Mouse (Mus musculus): ENCODE measurements around the gene Apba2.

Apba2 gene

DNA sequence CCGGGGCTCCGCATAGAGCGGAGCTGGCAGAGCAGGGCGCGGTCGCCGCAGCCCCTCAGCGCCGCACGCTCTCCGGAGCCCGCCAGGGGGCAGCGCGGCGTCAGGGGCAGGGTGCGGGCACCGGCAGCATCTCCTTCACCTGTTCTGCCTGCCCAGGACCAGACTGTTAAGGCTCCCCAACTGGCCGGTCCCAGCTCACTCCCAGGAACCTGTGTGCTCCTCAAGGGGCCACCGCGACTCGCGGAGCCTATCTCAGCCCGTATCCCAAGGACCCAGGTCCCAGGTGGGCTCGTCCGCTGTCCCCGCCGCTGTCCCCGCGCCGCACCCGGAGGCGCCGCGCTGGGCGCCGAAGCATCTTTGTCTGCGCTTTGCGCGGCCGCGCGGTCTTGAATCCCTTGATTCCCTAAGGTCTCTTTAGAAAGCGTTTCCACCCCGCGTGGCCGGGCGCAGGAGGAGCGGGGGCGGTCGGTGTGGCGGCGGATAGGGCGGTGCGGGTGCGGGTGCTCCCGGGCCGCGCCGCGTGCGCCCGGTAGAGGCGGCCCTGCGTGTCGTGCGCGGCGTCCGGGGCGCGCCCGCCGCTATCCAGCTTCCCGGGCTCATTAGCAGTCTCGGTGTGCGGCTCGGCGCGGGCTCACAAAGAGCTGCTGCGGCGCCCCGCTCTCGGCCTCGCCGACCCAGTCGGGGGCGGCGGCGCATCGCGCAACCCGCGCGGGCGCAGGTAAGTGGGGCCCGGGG, at the start of gene Apba2:
Apba2 (plus strand) TSS at position 171 of the 735 bp plus-strand sequence.
- DNase-seq (ENCODE audit: extremely low spot score, low spot score) = peak; percentile 81

GRCm38 (mm10) chr7:64451861-64452382, 49.6 kb upstream of the Apba2 start:
- no peak for DNase-seq (ENCODE audit: extremely low spot score, low spot score)

DNA sequence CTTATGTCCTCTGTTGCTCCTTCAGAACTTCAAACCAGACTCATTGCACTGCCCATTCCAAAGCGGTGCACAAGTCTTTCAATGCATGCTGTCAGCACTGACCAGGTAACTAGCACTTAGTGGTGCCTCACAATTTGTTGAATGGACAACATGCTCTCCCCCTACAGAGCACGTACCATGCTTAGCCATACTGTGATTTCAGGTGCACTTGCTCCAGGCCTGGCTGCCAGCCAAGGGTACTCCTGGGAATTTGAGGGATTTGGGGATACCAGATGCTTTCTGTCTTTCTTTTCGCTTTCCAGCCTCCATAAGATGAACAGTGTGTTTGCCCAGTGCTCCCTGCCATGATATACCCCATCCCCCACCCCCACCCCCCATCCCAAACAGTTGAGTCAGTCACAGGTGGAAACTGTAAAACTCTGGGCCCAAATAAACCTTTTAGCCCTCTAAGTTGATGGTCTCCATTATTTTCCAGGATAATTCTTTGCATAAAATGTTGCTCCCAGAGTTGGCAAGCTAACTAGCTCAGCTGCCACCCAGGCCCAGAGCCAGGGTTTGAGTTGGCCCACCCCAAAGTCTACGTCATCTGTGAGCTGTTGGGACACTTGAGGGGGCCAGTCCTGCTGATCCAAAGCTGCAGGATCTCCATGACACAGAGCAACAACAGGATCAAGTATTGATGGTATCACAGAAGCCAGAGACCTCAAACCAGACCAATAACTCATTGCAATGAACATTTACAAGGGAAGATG, 48.9 kb upstream of the Apba2 start:
- DNase-seq (ENCODE audit: extremely low spot score, low spot score) = no peak

DNA sequence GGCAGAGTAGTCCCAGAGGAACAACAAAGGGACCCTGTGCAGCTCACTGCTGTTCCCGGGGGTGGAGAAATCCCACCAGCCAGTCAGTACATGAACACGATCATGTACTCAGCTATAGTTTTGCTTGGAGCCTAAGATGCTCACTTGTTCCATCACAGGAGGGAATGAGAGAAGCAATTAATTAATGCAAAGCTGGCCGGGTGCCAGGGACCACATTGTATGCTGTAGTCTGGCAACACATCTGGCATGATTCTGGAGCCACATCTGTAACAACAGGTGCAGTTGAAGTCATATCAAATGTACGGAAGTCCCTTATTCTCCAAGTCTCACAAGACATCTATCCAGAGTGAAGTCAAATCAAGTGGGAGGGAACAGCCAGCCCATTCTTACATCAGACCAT, 45.3 kb upstream of the Apba2 start:
- DNase-seq (ENCODE audit: extremely low spot score, low spot score) = no peak

GRCm38 (mm10) chr7:64456676-64457075, 44.8 kb upstream of the Apba2 start:
- DNase-seq (ENCODE audit: extremely low spot score, low spot score) = no peak

- no peak for DNase-seq (ENCODE audit: extremely low spot score, low spot score)
These were observed 43.7 kb upstream of the Apba2 start for GRCm38 (mm10) chr7:64457811-64458210.

- peak; percentile 34 for DNase-seq (ENCODE audit: extremely low spot score, low spot score)
These were observed 4.1 kb upstream of the Apba2 start for GRCm38 (mm10) chr7:64497438-64497837.

DNA sequence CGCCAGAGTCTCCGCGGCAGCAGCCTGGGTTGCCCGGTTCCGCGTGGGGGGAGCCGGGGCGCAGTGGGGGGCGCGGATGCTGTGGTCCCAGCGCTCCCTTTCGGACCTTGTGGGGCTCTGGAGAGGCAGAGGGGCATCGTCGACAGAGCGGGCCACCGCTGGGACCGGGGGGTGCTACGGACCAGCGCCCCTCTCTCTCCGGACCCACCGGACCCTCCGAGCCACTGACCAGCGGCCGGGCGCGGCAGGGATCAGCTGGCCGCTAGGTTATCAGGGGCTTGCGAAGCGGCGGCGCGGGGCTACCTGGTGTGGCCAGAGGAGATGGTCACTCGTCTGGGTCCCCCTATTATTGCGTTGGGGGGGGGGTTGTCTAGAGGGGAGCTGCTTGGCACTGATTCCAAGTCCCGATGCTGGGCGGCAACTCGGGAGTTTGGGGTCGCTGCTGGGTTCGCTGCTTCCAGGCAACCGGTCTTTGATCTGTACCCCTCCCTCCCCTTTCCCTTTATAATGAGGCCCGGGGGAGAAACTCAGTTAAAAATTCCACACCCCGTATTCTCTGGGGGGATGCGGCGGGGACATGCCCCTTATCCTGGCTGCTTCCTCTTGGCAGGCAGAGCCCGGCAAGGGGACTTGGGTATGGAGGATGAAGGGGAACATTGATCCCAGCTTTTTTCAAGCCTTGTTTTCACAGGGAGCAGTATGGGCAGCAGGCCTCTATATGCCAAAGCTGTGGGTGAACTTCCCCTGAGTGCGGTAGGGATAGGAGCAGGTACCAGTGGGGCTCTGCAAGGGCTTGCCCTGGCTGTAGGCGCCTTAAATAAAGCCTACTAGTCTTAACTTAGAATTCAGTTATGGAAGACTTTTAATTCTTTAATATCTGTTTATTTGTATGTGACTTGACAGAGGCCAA, 1.0 kb downstream of the Apba2 start:
- peak; percentile 61 for DNase-seq (ENCODE audit: extremely low spot score, low spot score)

- DNase-seq (ENCODE audit: extremely low spot score, low spot score) = no peak
These were observed 2.1 kb downstream of the Apba2 start for GRCm38 (mm10) chr7:64503641-64504040.

DNA sequence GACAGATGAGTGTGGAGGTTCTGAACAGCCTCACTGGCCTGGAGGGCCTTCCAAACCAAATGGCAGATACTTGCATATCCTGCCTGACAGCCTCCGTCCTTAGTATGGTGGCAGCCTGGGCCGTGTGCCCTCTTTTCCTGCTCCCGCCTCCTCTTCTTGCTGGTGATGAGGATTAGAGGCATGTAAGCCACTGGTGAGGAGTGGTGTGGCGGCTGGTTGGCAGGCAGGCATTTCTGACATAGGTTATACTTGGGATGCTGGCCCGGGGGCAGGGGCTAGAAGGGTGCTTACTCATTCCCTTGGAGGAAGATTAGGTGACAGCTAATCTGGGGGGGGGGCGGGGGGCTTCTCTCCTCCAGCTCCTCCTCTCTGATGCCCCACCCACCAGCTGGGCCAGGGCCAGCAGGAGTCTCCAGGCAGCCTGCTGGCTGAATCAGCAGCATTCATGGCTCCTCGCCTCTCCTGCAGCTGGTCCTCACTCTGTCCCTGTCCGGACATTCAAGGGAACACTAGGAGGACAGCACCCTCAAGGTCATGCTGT, 3.3 kb downstream of the Apba2 start:
- peak; percentile 34 for DNase-seq (ENCODE audit: extremely low spot score, low spot score)

DNA sequence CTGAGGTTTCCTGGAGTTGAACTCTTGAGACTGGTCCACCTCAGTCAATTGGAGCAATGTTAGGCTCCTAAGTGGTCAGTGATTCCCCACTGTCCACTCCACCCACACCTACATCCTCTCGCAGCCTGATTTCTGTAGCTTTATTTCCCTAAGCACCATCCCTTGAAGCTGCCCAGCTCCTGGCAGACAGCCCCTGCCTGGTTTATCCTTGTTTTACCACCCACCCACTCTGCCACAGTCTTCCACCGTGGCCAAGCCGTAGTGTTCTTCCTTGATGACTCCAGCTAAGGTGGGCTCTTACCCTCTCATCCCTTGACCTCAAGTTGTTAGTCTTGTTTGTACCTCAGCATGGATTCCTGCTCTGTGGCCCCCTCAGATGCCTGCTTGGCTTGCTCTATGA, 4.1 kb downstream of the Apba2 start:
- DNase-seq (ENCODE audit: extremely low spot score, low spot score) = no peak

GRCm38 (mm10) chr7:64508826-64509225, 7.3 kb downstream of the Apba2 start:
- no peak for DNase-seq (ENCODE audit: extremely low spot score, low spot score)

GRCm38 (mm10) chr7:64509911-64510310, 8.4 kb downstream of the Apba2 start:
- DNase-seq (ENCODE audit: extremely low spot score, low spot score) = no peak

- no peak for DNase-seq (ENCODE audit: extremely low spot score, low spot score)
These were observed 9.2 kb downstream of the Apba2 start for GRCm38 (mm10) chr7:64510526-64511210.

GRCm38 (mm10) chr7:64513621-64514020, 12.1 kb downstream of the Apba2 start:
- DNase-seq (ENCODE audit: extremely low spot score, low spot score) = no peak

DNA sequence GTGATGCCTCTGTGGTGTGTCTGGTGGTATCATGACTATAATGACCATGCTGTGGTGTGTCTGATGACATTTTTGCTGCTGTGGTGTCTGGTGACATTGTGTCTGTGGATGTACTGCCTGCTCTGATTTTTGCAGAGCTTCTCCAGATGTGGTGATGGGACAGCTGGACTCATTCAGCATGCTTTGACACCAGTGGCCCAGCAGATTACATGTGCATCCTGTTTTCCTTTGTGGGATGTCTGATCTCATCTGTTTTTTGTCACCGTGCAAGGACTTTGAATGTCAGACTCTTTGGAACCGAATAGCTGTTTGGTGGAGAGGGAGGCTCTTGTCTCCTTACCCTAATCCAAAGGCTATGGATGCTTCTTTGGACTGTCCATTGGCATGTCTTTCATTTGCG, 13.8 kb downstream of the Apba2 start:
- DNase-seq (ENCODE audit: extremely low spot score, low spot score) = no peak

DNA sequence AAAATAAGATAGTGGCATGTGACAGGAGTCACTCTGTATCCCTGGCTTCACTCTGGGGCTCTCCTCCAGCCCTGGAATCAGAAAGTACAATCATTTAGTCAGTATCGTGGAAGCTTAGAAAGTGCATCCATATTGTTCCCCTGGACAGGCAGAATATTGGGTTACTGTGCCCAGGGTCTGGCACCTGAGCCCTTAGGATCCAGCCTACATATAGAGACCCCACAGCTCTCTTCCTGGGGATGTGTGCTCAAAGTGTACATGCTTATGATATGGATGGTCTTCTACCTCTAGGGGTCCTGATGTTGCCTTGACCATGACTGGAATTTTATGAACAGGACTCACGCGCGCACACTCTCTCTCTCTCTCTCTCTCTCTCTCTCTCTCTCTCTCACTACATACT, 14.4 kb downstream of the Apba2 start:
- DNase-seq (ENCODE audit: extremely low spot score, low spot score) = no peak

DNA sequence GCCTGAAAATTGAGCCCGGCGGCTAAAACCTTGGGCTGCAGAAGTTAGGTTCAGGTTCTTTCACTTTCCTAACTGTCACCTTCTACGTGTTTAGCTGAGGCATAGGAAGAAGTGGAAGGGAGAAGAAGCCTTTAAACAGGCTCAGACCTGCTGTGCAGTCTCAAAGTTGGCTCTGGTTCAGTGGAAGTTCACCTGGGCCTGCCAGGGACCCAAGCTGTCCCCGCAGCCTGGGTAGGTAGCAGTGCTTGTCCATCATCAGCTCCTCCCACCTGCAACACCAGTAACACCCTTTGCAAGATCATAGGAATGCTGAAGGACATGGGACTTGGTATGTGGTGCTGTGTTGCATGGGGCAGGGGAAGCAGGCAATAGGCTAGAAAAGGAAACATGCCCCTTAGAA, 17.6 kb downstream of the Apba2 start:
- no peak for DNase-seq (ENCODE audit: extremely low spot score, low spot score)

DNA sequence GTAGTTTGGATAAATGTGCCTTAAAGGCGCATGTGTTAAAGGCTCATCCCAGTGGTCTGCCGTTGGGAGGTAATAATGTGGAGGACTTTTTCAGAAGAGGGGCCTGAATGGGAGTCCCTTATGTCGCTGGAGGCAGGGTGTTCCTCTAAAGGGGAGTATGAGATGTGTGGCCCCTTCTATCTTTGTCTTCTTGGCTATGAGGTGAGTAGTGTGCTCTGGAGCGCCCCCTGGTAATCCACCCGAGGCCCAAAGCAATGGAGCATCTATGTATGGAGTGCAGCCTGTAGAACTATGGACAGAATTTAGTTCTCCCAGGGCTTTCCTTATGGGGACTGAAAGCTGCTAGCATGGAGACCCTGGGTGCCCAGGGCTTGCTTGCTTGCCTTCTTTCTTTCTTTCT, 18.0 kb downstream of the Apba2 start:
- DNase-seq (ENCODE audit: extremely low spot score, low spot score) = no peak

DNA sequence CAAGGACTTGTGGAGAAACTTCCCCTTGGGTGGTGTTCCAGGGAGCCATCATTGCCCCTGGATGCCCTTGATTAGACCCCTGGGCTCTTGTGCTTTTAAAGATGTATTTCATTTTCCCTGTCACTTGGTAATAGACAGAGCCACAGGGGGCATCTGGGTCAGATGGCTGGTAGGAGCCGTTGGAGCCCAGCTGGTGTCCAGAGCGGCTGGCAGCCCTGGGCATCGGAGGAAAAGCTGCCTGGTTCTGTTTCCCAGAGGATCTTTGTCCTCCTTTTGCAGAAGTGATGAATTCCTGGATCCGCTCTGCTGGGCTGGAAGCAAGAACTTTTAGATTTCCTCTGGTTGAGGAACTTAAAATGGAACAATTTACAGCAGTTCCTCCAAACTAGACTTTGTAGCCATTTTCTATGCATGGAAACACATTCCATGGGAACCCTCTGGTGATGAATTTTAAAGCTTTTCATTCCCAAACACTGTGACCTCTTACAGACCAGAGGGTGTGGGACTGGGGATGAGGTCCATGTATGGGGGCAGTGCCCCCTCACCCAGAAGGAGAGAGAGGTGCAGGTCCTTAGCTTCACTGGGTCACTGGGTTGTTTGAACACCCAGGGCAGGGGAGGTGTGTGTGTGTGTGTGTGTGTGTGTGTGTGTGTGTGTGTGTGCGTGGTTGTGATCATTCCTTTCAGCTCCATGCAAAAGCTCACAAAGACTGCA, 20.3 kb downstream of the Apba2 start:
- DNase-seq (ENCODE audit: extremely low spot score, low spot score) = peak; percentile 36

All from neural tube, embryonic 10.5 days (tissue).